In the genomic region with DNA sequence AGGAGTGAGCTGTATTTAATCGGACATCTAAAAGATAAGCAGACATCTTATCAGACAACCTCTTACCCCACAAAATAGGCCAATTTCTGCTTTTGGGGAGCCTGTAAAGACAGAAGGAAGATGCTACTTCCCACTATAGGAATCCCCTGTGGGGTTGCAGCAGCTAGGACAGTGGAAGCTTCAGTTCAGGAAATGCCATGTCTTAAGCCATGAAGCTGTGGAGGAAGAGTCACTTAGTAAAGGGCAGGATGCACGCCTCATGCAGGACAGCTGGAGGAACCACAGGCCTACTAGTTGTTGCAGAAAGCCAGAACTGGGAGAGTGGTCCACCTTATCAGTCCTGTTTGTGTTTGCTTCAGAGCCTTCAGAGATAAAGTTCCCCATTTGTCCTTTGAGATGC, we compare ENCODE assay signal across 30 mouse cellular contexts. TPM values are rescaled to one million over a fixed set of nuclear protein-coding genes. Genes with fewer than 3 reads are reported as not detected.
"Had no signal": no experiment of that assay in that cellular context is flagged by ENCODE, and none has a peak within 500 bp of the region (broad histone marks: within the 10 kb centered on the region; RNA-seq: fewer than 3 reads in every experiment).

No protein-coding gene starts in this region.

- H3K9ac ChIP-seq: heart, embryonic 13.5 days; heart, embryonic 15.5 days; hindbrain, embryonic 12.5 days; hindbrain, embryonic 14.5 days; intestine, embryonic 15.5 days; limb, embryonic 12.5 days; liver, embryonic 12.5 days had no signal

- H3K4me1 ChIP-seq: heart, embryonic 13.5 days; heart, embryonic 15.5 days; hindbrain, embryonic 10.5 days; hindbrain, embryonic 12.5 days; intestine, embryonic 15.5 days; limb, embryonic 10.5 days; limb, embryonic 12.5 days; liver, embryonic 12.5 days had no signal

- ATAC-seq: hindbrain, embryonic 16.5 days; inflammation-experienced regulatory T-cells, adult 6 months; intestine, embryonic 15.5 days; intestine, postnatal 0 days; liver, embryonic 12.5 days had no signal

- H3K4me3 ChIP-seq: heart, adult 2 months; heart, embryonic 13.5 days; heart, embryonic 15.5 days; hindbrain, embryonic 10.5 days; hindbrain, embryonic 12.5 days; intestine, embryonic 15.5 days; limb, embryonic 10.5 days; limb, embryonic 12.5 days; liver, embryonic 12.5 days had no signal

- H3K9me3 ChIP-seq: heart, embryonic 13.5 days; heart, embryonic 15.5 days; hindbrain, embryonic 10.5 days; hindbrain, embryonic 12.5 days; intestine, embryonic 15.5 days; limb, embryonic 10.5 days; limb, embryonic 12.5 days; liver, embryonic 12.5 days had no signal

- DNase-seq: gastrocnemius, postnatal 14 days; gastrocnemius, postnatal 36 days; heart, adult 2 months; heart, postnatal 14 days; heart, postnatal 4 days; kidney, adult 18-20 months; kidney, adult 8-10 months; kidney, postnatal 14 days; kidney, postnatal 36 days; layer of hippocampus, adult 9-11 months; layer of hippocampus, postnatal 36 days had no signal

- H3K36me3 ChIP-seq: heart, embryonic 13.5 days; heart, embryonic 15.5 days; hindbrain, embryonic 10.5 days; hindbrain, embryonic 12.5 days; intestine, embryonic 15.5 days; limb, embryonic 10.5 days; limb, embryonic 12.5 days; liver, embryonic 12.5 days had no signal

- H3K27ac ChIP-seq: heart, adult 2 months; heart, embryonic 13.5 days; heart, embryonic 15.5 days; hindbrain, embryonic 10.5 days; hindbrain, embryonic 12.5 days; hindbrain, embryonic 14.5 days; intestine, embryonic 15.5 days; kidney, postnatal 0 days; limb, embryonic 10.5 days; limb, embryonic 12.5 days; liver, embryonic 12.5 days had no signal

- H3K27me3 ChIP-seq: heart, embryonic 13.5 days; heart, embryonic 15.5 days; hindbrain, embryonic 12.5 days; intestine, embryonic 15.5 days; limb, embryonic 12.5 days; liver, embryonic 12.5 days had no signal

RNA-seq across cellular contexts. Expression of a gene that starts 18.8 kb away (rescaled TPM):
- polyA plus RNA-seq: inflammation-experienced regulatory T-cells, adult 6 months had no signal

RNA-seq across cellular contexts. Expression of a gene that starts 55.4 kb away (rescaled TPM):
- total RNA-seq: layer of hippocampus, adult 18-20 months; layer of hippocampus, adult 8-10 months; layer of hippocampus, postnatal 14 days; left cerebral cortex, adult 18-20 months; left cerebral cortex, postnatal 14 days; left cerebral cortex, postnatal 36 days had no signal
- polyA plus RNA-seq: hindbrain, embryonic 10.5 days; hindbrain, embryonic 12.5 days; hindbrain, embryonic 14.5 days; hindbrain, embryonic 16.5 days; limb, embryonic 12.5 days had no signal
